In the genomic region with DNA sequence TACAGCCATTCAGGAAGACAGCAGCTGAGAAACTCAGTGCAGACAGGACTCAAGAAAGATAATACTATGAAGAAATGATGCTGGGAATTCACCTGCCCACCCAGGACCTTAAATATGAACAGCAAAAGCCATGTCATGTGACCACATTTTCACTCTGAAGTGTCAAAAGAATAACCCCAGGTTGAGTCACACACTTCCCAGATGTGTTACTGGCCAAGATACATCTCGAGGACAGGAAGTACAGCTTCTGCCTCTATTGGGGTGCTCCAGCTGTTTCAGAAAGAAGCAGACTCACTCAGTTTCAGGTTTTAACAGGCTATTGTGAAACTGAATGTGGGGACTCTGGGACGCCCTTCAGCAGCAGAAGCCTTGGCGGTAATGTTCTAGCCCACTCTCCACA, we compare ENCODE assay signal across 10 mouse cellular contexts. TPM values are rescaled to one million over a fixed set of nuclear protein-coding genes. Genes with fewer than 3 reads are reported as not detected.
A peak's percentile ranks its signal among the peaks of the same experiment; 100 is the strongest.
DNase-seq lines count a peak whose midpoint lies in the region; ATAC-seq and TF ChIP-seq lines count a peak whose summit lies in the region.
"Had no signal": no experiment of that assay in that cellular context is flagged by ENCODE, and none has a peak within 500 bp of the region (broad histone marks: within the 10 kb centered on the region; RNA-seq: fewer than 3 reads in every experiment).

No protein-coding gene starts in this region.

- peak overlapping the region; percentile 59; the same call in 1 of the 2 replicates for H3K27ac ChIP-seq in kidney, embryonic 16.5 days (ENCODE audit: low read length)
- no peak overlapping the region for H3K27ac ChIP-seq in kidney, adult 2 months (ENCODE audit: insufficient read depth, low read depth, low read length)
- H3K27ac ChIP-seq: lung, embryonic 15.5 days had no signal

- TF ChIP-seq POLR2A in kidney, adult 2 months (IDR thresholded peaks at IDR 0.05; ENCODE audit: low read depth, low read length): no peak

- H3K9me3 ChIP-seq in kidney, embryonic 16.5 days (ENCODE audit: low read length): no peaks in the 10 kb centered on the region
- H3K9me3 ChIP-seq: lung, embryonic 15.5 days had no signal

- 69% methylated on average over 3 of the region's 3 CpGs for WGBS in kidney, embryonic 16.5 days
- WGBS in kidney, adult 2 months: 70% methylated on average over 3 of the region's 3 CpGs

- H3K79me2 ChIP-seq in C2C12 (ENCODE audit: control insufficient read depth, insufficient read depth): no peaks in the 10 kb centered on the region

- H3K9ac ChIP-seq in kidney, embryonic 16.5 days (replicated peaks; ENCODE audit: low read length): no peak overlapping the region
- H3K9ac ChIP-seq: lung, embryonic 15.5 days had no signal

- no peak overlapping the region for H3ac ChIP-seq in C2C12 (ENCODE audit: control insufficient read depth, insufficient read length, low read depth)

- H3K79me3 ChIP-seq in C2C12 (ENCODE audit: low read depth): no peaks in the 10 kb centered on the region

- no peak overlapping the region for H3K4me2 ChIP-seq in kidney, embryonic 16.5 days (replicated peaks; ENCODE audit: low read depth, low read length)
- H3K4me2 ChIP-seq: lung, embryonic 15.5 days had no signal

- peaks cover 27% of the 10 kb centered on the region for H3K4me1 ChIP-seq in kidney, embryonic 16.5 days (ENCODE audit: insufficient read depth, low read length)
- H3K4me1 ChIP-seq in kidney, adult 2 months (ENCODE audit: control insufficient read depth, insufficient read depth, low read length): peaks cover 25% of the 10 kb centered on the region

- no peak for TF ChIP-seq CTCF in kidney, adult 2 months (conservative IDR thresholded peaks at IDR 0.05; ENCODE audit: insufficient read depth, insufficient read length, low read depth, low read length)
- TF ChIP-seq CTCF in C2C12 (IDR thresholded peaks at IDR 0.05; ENCODE audit: control insufficient read depth, insufficient read depth, insufficient read length): no peak

- no peak overlapping the region for H3K4me3 ChIP-seq in kidney, embryonic 16.5 days (ENCODE audit: low read length)
- no peak overlapping the region for H3K4me3 ChIP-seq in kidney, adult 2 months (ENCODE audit: insufficient read depth, low read depth, low read length)
- no peak overlapping the region for H3K4me3 ChIP-seq in C2C12 (ENCODE audit: insufficient read depth, poor library complexity, severe bottlenecking)
- H3K4me3 ChIP-seq: lung, embryonic 15.5 days had no signal

- ATAC-seq in kidney, embryonic 16.5 days (ENCODE audit: low FRiP score, low TSS enrichment): no peak
- ATAC-seq in megakaryocyte, adult 5-6 weeks (ENCODE audit: poor library complexity, severe bottlenecking): peak; percentile 90

- H3K36me3 ChIP-seq in kidney, embryonic 16.5 days (ENCODE audit: insufficient read depth, low read length): peaks cover 13% of the 10 kb centered on the region
- no peaks in the 10 kb centered on the region; the same call in 1 of the 2 replicates for H3K36me3 ChIP-seq in kidney, adult 2 months (ENCODE audit: control insufficient read depth, insufficient read depth, low read length)
- peaks cover 3% of the 10 kb centered on the region for H3K36me3 ChIP-seq in C2C12 (ENCODE audit: control insufficient read depth, insufficient read depth)

- no peaks in the 10 kb centered on the region for H3K27me3 ChIP-seq in kidney, embryonic 16.5 days (ENCODE audit: insufficient read depth, low read length)
- no peaks in the 10 kb centered on the region for H3K27me3 ChIP-seq in kidney, adult 2 months (replicated peaks; ENCODE audit: control insufficient read depth, insufficient read depth, low read length)
- H3K27me3 ChIP-seq in C2C12 (ENCODE audit: control insufficient read depth, insufficient read depth, insufficient read length): no peaks in the 10 kb centered on the region
- H3K27me3 ChIP-seq: lung, embryonic 15.5 days had no signal

- no peak for DNase-seq in kidney, adult 2 months
- DNase-seq in NIH3T3 (ENCODE audit: low read depth): peak; percentile 29
- DNase-seq in cerebellum, postnatal 4 days (ENCODE audit: low spot score in 2 of 2): no peak
- no peak for DNase-seq in yolk sac, embryonic 10.5 days (ENCODE audit: low spot score)
- DNase-seq: heart, postnatal 36 days had no signal

TF ChIP-seq in C2C12, 6 proteins besides CTCF, POLR2A, EP300 and RAD21:
- peak; percentile 11 for TF ChIP-seq MYOD1 (IDR thresholded peaks at IDR 0.05; ENCODE audit: control insufficient read depth, insufficient read length, low read depth)
- TF ChIP-seq USF1 (IDR thresholded peaks at IDR 0.05; ENCODE audit: low read depth): peak; percentile 78
- TF ChIP-seq MYOG (IDR thresholded peaks at IDR 0.05; ENCODE audit: control insufficient read depth, extremely low read depth, insufficient read length): no peak

RNA-seq across cellular contexts. Expression of a gene that starts 26.0 kb away (rescaled TPM):
- 30.6 and 37.3 TPM in 2 replicates for polyA plus RNA-seq in kidney, embryonic 16.5 days (2015; fragmentation: Nextera tagmentation; extraction: Ambion mirVana)
- polyA plus RNA-seq in kidney, adult 2 months (2012; rRNA removed): 74.5 and 76.5 TPM in 2 replicates
- 2.1 TPM for polyA plus RNA-seq in C2C12 (2012; fragmentation: generic; extraction: Trizol)
- 2.5 and 3.5 TPM in 2 replicates for total RNA-seq in megakaryocyte, adult 5-6 weeks (2015)
- total RNA-seq in megakaryocyte, adult 5-6 weeks (2017): 3.3 and 7.7 TPM in 2 replicates
- polyA plus RNA-seq: neural tube, embryonic 14.5 days had no signal

RNA-seq across cellular contexts. Expression of a gene that starts 44.7 kb away (rescaled TPM):
- polyA plus RNA-seq in kidney, embryonic 16.5 days (2015; fragmentation: Nextera tagmentation; extraction: Ambion mirVana): 125 and 132 TPM in 2 replicates
- polyA plus RNA-seq in kidney, adult 2 months (2012; rRNA removed): 111 and 118 TPM in 2 replicates
- polyA plus RNA-seq in C2C12 (2012; fragmentation: generic; extraction: Trizol): 51.0 TPM
- 39.8 and 53.9 TPM in 2 replicates for total RNA-seq in megakaryocyte, adult 5-6 weeks (2015)
- total RNA-seq in megakaryocyte, adult 5-6 weeks (2017): 45.7 and 58.1 TPM in 2 replicates

Comparison
In these comparisons a context has a peak if more than half of its experiments do, and no peak if none do; other contexts are left out.
1. RNA of a gene that starts 26.0 kb away (polyA plus RNA-seq): 74.5 to 76.5 TPM in kidney, adult 2 months and 30.6 to 37.3 TPM in kidney, embryonic 16.5 days; 2.1 TPM in C2C12 (single experiment); every median in the first group is over 10 times any median in the second.